Mouse (Mus musculus) limb, embryonic 14.5 days (tissue): ENCODE measurements around the gene Prr5. TPM values are rescaled to one million over a fixed set of nuclear protein-coding genes. Genes with fewer than 3 reads are reported as not detected.

ENCODE experiments used
- ATAC-seq: fragments of 200-750 bp; cut with Nextera tagmentation; 2 replicates; pipeline ENCODE4 v1.8.0; 2017; ENCODE audit warnings: low read depth, moderate number of reproducible peaks, moderate TSS enrichment; ENCODE audit not compliant: low FRiP score
- DNase-seq: peaks from one replicate; pipeline ENCODE4 v3.0.0-alpha.2; 2015; ENCODE audit warnings: low spot score
- H3K27ac ChIP-seq: fragments of 300-500 bp; sonication (generic); replicated peaks from 2 replicates; pipeline ENCODE4 v1.5.1; 2014; ENCODE audit warnings: low read depth, mild to moderate bottlenecking, low read length, moderate library complexity, mixed read lengths
- H3K27me3 ChIP-seq: fragments of 300-500 bp; sonication (generic); 2 replicates; pipeline ENCODE4 v1.6.1; 2014; ENCODE audit warnings: low read length, mixed read lengths; ENCODE audit not compliant: control insufficient read depth, insufficient read depth
- H3K36me3 ChIP-seq: fragments of 300-500 bp; sonication (generic); 2 replicates; pipeline ENCODE4 v1.6.1; 2014; ENCODE audit warnings: mild to moderate bottlenecking, low read length, moderate library complexity, mixed read lengths; ENCODE audit not compliant: control insufficient read depth, insufficient read depth
- H3K4me1 ChIP-seq: fragments of 300-500 bp; sonication (generic); 2 replicates; pipeline ENCODE4 v1.6.1; 2014; ENCODE audit warnings: antibody characterized with exemption, low read length, mixed read lengths; ENCODE audit not compliant: control insufficient read depth, insufficient read depth
- H3K4me2 ChIP-seq: fragments of 300-500 bp; sonication (generic); replicated peaks from 2 replicates; pipeline ENCODE4 v1.6.1; 2014; ENCODE audit warnings: low read depth, mild to moderate bottlenecking, low read length, moderate library complexity; ENCODE audit not compliant: severe bottlenecking
- H3K4me3 ChIP-seq: fragments of 300-500 bp; sonication (generic); replicated peaks from 2 replicates; pipeline ENCODE4 v1.5.1; 2014; ENCODE audit warnings: low read length
- H3K9ac ChIP-seq: fragments of 300-500 bp; sonication (generic); 2 replicates; pipeline ENCODE4 v1.6.1; 2014; ENCODE audit warnings: mild to moderate bottlenecking, low read depth, low read length, moderate library complexity; ENCODE audit not compliant: severe bottlenecking
- H3K9me3 ChIP-seq: fragments of 300-500 bp; sonication (generic); 2 replicates; pipeline ENCODE4 v1.6.1; 2016; ENCODE audit warnings: low read length; ENCODE audit not compliant: control insufficient read depth
- POLR2A ChIP-seq: fragments of 200-500 bp; IDR thresholded peaks from 2 replicates; pipeline ENCODE4 v1.8.0; 2012; ENCODE audit warnings: inconsistent platforms, mild to moderate bottlenecking, moderate library complexity, borderline replicate concordance; ENCODE audit not compliant: insufficient read depth, insufficient read length; ENCODE audit errors: extremely low read depth
- WGBS: fragments of 180-500 bp; shearing (Covaris S2); extraction: QIAGEN DNeasy Blood & Tissue Kit; methylation state at CpG from one replicate; pipeline ENCODE4 v1.1.7; 2014; 5-methylcytosine and 5-hydroxymethylcytosine counted together
- polyA plus RNA-seq, 2 experiments: library from polyadenylated mRNA; depleted of rRNA in 1 of 2; stranded (reverse) in 1 of 2; unstranded in 1 of 2; fragments of >200 nt; fragmentation: Nextera tagmentation in 1 of 2; extraction: Ambion mirVana in 1 of 2; gene quantifications; 2 replicates each; pipeline versions ENCODE4 v1.2.1 to v1.2.3; 2012 to 2014

Gene Prr5
- polyA plus RNA-seq, 2 experiments: 29.7 to 41.4 TPM

GRCm38 (mm10) chr15:84703992-84704391 lies 34.6 kb downstream of the Prr5 start:
- ATAC-seq: no peak
- Histone ChIP-seq H3K36me3 (peaks cover 37% of the 10 kb centered on the region), H3K9ac (no peak overlapping the region), H3K9me3 (no peaks in the 10 kb centered on the region), H3K4me2 (no peak overlapping the region), H3K4me1 (no peaks in the 10 kb centered on the region), H3K4me3 (no peak overlapping the region), H3K27me3 (no peaks in the 10 kb centered on the region), H3K27ac (no peak overlapping the region)
- no peak for DNase-seq
- TF ChIP-seq POLR2A: no peak
- 89% methylated on average over 7 of the region's 7 CpGs for WGBS

DNA sequence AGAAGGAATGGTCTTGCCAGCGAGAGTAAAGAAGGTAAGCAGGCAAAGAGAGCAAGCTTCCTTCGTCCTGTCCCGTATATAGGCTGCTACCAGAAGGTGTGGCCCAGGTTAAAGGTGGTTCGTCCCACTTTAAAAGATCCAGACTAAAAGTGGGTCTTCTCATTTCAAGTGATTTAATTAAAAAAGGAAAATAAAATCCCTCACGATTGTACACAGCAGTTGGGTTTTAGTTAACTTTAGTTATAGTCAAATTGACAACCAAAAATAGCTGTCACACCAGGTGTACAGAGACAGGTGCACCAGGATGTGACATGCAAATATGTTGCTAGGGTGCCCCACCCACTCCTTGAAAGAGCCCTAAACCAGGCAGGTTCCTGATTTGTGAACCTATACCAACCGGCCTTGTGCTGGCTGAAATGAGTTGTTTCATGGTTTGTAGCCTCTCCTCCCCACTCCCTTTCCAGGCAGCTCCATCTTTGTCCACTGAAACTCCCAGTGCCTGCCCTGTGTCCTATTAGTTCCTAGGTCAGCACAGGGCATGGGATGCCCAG lies 36.0 kb downstream of the Prr5 start:
- H3K4me2 ChIP-seq: no peak overlapping the region
- DNase-seq (no peak), ATAC-seq (no peak)
- no peak overlapping the region for H3K4me3 ChIP-seq
- H3K4me1 ChIP-seq: no peaks in the 10 kb centered on the region
- no peak overlapping the region for H3K27ac ChIP-seq
- 80% methylated on average over 6 of the region's 6 CpGs for WGBS
- no peak for TF ChIP-seq POLR2A
- no peak overlapping the region for H3K9ac ChIP-seq
- no peaks in the 10 kb centered on the region for H3K27me3 ChIP-seq
- H3K9me3 ChIP-seq: no peaks in the 10 kb centered on the region
- peaks cover 23% of the 10 kb centered on the region for H3K36me3 ChIP-seq

DNA sequence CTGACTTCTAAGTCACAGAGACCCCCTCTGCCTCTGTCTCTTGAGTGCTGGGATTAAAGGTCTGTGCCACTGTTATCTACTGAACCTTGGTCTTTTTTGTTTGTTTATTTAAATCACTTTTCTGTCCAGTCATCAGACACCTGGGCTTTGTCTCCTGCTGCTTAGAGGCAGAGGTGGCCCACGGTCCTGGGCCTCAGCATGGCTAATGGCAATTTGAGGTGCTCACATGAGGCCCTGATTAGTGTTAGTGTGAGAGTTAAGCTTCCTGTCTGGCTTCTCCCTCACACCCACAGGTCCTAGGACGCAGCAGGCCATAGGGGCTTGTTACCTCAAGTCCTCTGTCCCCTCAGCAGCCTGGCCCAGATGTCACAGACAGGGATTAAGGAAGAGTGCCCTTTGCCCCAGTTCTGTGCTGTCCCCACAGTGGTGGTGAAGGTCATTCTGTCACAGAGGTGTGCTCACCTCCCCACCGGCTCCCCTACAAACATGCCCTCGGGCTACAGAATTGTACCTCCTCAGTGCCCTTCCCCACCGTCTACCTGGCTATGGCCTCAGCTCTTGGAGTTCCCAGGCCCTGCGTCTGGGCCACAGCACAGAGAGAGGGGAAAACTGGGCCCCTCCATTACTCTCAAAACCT lies 37.7 kb downstream of the Prr5 start:
- no peak overlapping the region for H3K4me3 ChIP-seq
- no peak overlapping the region for H3K27ac ChIP-seq
- H3K9me3 ChIP-seq: no peaks in the 10 kb centered on the region
- H3K9ac ChIP-seq: no peak overlapping the region
- no peak overlapping the region for H3K4me2 ChIP-seq
- 56% methylated on average over 6 of the region's 6 CpGs for WGBS
- no peaks in the 10 kb centered on the region for H3K27me3 ChIP-seq
- H3K4me1 ChIP-seq: no peaks in the 10 kb centered on the region
- TF ChIP-seq POLR2A: no peak
- ATAC-seq (no peak), DNase-seq (no peak)
- H3K36me3 ChIP-seq: peaks cover 15% of the 10 kb centered on the region; the same call in 1 of the 2 replicates

- Histone ChIP-seq H3K36me3 (no peaks in the 10 kb centered on the region), H3K9me3 (no peaks in the 10 kb centered on the region), H3K4me1 (peaks cover 7% of the 10 kb centered on the region), H3K4me2 (no peak overlapping the region), H3K27me3 (no peaks in the 10 kb centered on the region), H3K27ac (no peak overlapping the region), H3K9ac (no peak overlapping the region), H3K4me3 (no peak overlapping the region)
- TF ChIP-seq POLR2A: no peak
- DNase-seq (peak; percentile 30), ATAC-seq (no peak)
- 62% methylated on average over 14 of the region's 14 CpGs for WGBS
These were observed 43.4 kb downstream of the Prr5 start for GRCm38 (mm10) chr15:84712566-84713405.

GRCm38 (mm10) chr15:84714730-84715129 lies 45.3 kb downstream of the Prr5 start:
- H3K9me3 ChIP-seq: no peaks in the 10 kb centered on the region
- H3K36me3 ChIP-seq: no peaks in the 10 kb centered on the region
- WGBS: 1% methylated on average over 17 of the region's 17 CpGs
- H3K27me3 ChIP-seq: 0 out of 2 replicates have a peak, but pooled peaks cover 4% of the 10 kb centered on the region
- TF ChIP-seq POLR2A: no peak
- H3K4me2 ChIP-seq: peak overlapping the region; percentile 44
- H3K4me1 ChIP-seq: peaks cover 11% of the 10 kb centered on the region
- H3K9ac ChIP-seq: peak overlapping the region; percentile 12
- DNase-seq (peak; percentile 74), ATAC-seq (peak; percentile 78)
- peak overlapping the region; percentile 59 for H3K27ac ChIP-seq
- H3K4me3 ChIP-seq: peak overlapping the region; percentile 14; the same call in 1 of the 2 replicates
